Mouse (Mus musculus): ENCODE measurements around the gene Stam.
A peak's percentile ranks its signal among the peaks of the same experiment; 100 is the strongest.

Stam gene

GRCm38 (mm10) chr2:14127629-14128028 lies 53.7 kb downstream of the Stam start:
- no peak for DNase-seq

- DNase-seq = peak; percentile 7 to 16
Observed at GRCm38 (mm10) chr2:14130641-14131339, 56.9 kb downstream of the Stam start.

- no peak for DNase-seq
Observed at GRCm38 (mm10) chr2:14132468-14133326, 58.8 kb downstream of the Stam start.

DNA sequence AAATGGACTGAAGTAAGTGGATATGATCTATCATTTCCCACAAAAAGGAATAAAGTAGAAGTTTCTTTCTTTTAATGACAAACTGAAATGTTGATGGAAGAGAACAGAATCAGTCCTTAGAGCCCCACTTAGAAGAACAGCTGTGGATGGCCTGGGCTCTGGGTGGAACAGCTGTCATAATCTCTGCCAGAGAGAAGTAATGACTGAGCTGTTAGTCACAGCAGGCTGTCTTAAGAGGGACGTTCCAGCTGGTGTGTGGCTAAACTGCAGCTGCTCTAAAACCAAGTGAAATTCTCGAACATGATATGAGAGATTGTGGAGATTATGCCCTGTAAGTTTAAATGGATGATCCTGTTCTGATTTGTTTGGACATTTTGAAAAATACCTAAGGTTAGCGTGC lies 63.0 kb downstream of the Stam start:
- no peak for DNase-seq

DNA sequence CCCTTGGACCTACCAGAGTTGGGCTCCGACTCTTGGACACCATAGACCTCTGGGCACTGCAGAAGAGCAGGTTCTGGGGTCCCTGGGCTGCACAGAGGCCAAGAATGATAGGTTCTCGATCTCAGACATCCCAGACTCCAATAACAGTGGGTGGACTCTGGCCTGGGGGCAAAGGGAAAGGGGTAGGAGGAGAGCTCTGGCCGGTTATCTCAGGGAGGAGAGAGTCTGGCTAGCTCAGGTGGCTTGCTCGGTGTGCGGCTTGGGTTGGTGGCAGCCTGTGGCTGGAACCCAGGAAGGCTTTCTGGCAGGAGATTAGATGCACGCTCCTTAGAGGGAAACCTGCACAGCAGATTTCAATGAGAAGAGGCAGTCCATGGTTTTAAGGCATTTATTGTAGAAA lies 65.7 kb downstream of the Stam start:
- no peak for DNase-seq

- no peak for DNase-seq
Observed at GRCm38 (mm10) chr2:14140044-14140443, 66.1 kb downstream of the Stam start.

- DNase-seq = no peak
Observed at GRCm38 (mm10) chr2:14145311-14145710, 71.4 kb downstream of the Stam start.

DNA sequence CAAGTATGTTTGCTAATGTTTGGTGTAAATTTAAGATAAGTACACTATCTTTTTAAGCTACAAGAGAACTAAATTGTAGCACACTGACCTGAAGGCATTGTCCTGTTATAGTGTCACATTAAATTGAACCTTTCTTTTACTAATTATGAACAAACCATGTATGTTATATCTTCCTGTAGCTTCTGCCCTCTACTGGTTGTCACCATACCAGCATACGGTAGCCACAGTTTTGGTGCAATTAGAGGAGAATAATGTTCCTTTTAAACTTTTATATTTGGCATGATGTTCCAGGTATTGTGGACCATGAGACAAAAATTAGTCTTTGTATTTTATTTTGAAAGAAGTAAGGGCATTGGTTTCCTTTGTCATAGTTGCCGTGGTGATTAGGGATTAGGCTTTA lies 73.0 kb downstream of the Stam start:
- peak in 1 of 2 experiments; percentile 20 for DNase-seq

- peak in 1 of 2 experiments; percentile 7 for DNase-seq
Observed at GRCm38 (mm10) chr2:14150829-14151228, 76.9 kb downstream of the Stam start.

DNA sequence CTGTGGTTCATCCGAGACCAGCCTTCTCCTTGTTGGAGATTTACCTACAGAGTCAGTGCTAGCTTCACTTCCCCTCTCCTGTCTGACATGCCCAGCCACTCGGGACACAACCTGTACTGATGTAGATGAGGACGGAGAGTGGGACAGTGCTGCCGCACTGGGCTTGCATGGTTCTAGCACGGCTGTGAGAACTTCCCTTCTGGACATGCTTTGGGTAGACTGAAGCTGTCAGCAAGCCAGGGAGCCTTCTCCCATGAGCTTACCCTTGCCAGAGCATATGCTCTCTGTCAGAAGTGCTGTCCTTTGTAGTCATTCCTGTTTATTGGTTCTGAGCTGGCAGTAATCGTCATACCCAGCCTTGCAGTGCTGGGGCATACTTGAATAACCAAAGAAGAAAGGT lies 78.0 kb downstream of the Stam start:
- no peak for DNase-seq

DNA sequence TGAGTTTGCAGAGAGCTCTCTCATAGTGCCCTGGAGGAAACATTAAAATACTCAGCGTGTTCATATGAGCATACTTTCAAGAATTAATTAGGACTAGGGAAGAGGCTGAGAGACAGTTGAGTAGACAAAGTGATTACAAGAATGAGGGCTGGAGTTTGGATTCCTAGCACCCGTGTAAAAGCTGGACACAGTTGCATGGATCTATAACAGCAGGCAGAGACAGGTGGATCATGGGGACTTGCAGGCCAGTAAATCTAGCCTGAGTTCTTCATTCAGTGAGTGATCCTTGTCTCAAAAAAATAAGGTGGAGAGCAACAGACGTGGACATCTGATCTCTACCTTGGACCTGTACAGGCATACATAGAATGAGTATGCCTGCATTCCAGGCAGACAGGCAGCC lies 85.1 kb downstream of the Stam start:
- no peak for DNase-seq

DNA sequence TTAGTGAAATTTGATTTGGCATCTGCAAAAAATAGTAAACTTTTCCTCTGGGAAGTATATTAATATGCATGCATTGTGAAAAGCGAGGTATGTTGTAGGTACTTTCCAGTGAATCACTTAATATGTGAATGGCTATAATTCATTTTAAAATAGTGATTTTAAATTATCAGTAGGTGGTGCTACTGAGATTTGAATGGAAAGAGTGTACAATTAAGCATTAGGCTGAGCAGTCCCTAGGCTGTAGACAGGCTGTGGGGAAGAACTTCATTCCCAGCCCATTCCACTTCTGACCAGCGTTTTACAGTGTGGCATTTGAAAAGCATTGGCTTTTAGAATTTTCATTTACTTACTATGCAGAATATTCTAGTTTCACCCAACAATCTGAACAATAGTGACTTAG lies 85.9 kb downstream of the Stam start:
- DNase-seq = no peak

- no peak for DNase-seq
Observed at GRCm38 (mm10) chr2:14164459-14165030, 90.6 kb downstream of the Stam start.

DNA sequence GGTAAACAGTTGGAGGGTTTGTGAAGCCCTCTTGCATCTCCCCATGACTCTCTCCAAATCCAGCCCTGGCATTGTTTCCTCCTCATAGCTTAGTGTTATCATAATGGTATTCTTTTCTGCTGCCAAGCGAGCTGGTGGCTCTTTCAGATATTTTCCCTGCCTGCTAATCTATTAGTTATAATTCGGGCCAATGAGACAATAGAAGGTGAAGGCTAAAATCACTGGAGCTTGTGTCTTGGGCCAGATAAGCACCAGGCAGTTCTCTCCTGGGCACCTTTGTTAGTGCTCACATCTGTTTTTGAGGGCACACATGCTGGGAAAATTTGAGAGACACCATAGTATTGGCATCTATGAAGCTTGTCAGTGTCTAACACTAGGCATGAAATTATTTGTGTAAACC lies 91.2 kb downstream of the Stam start:
- DNase-seq = no peak

- DNase-seq = no peak
Observed at GRCm38 (mm10) chr2:14165618-14166344, 91.9 kb downstream of the Stam start.

DNA sequence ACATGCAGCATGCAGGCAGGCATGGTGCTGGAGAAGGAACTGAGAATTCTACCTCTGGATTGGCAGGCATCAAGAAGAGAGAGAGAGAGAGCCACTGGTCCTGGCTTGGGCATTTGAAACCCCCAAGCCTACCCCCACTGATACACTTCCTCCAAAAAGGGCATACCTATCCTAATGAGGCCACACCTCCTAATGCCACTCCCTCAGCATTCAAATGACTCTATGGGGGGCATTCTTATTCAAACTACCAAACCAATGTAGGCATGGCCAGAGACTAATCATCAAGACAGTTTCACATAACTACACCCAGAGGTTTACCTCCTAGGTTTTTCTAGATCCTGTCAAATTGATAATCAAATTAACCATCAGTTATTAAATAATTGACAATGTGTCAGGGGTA lies 93.8 kb downstream of the Stam start:
- DNase-seq = no peak

DNA sequence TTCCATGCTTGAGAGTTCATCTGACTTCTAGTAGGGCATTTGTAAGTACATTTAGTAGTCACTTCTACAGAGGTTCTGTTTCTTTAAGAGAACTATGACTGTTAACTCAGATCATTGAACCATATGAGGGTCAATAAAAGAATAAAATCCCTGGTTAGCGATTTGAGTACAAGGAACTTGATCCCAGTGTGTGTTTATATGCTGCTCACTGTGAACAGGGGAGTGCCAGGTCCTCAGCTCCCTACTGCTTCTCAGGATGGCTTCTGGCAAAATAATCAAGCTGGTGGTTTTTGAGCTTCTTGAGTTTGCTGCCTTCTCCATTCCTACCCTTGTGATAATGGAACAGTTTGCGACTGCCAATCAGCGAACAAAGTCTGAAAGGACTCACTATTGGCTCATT lies 100.4 kb downstream of the Stam start, which contains the start of gene Tmem236:
Tmem236 (plus strand) TSS at position 190 of the 400 bp plus-strand sequence.
- no peak for DNase-seq

DNA sequence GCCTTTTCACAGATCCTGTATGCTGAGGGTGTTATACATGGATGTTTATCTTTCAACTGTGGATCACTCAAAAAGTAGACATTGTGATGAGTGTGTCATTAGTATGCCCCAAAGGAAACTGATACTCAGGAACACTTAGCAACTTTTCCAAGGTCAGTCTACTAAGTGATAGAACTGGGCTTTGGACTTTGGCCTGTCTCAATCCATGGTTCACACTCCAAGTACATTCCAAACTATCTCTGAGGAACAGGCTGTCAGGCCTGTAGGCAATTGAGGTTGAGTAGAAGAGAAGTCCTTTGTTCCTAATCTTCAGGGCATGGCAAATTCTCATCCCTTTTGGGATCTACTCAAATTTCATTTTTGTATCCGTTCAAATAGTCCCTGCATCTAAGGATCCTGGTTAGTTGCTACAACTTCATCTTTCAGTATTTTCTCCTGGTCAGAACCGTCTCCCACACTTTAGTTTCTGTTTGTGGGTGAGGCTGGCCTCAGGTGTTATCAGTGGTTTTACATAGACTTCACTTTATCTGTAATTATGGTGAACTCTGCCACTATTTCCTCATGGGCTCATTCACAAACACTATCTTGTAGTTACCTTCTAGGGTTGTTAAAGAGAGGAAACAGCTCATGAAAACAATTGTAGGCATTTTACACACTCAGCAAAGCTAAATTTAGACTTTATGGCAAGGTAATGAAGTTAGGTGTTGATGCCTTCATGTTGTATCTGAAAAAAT lies 102.7 kb downstream of the Stam start:
- no peak for DNase-seq

- no peak for DNase-seq
Observed at GRCm38 (mm10) chr2:14184375-14184774, 110.5 kb downstream of the Stam start.

DNA sequence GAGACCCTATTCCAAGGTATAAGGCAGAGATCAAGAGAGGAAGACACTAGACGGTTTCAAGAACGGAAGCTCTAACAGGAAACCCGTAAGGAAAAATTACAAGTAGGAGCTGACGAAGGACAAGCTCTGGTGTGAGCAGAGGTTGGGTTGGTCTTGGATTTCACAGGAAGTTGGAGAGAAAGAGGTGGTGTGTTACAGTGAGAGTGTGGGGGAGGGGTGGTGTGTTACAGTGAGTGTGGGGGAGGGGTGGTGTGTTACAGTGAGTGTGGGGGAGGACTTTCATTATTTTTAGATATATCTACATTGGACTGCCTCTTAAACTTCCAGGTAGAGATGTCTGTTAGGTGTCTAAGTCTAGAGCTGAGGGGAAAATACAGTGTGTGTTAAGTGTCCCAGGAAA lies 116.8 kb downstream of the Stam start:
- DNase-seq = no peak

DNA sequence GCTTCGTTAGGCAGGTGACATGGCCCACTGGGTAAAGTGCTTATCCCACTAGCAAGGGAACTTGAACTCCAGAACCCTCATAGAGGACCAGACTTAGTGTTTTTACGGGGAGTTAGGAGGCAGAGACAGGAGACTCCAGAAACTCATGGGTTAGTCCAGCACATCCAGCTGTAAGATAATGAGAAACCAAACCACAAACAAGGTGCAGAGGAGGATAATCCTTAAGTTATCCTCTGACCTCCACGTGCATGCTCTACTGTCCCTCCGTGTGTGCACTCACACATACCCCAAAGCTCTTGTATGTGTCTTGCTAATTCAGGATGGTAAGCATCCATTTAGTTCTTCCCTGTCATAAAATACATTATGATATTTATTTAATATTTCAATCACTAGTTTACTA lies 117.7 kb downstream of the Stam start:
- DNase-seq = no peak

GRCm38 (mm10) chr2:14192046-14192445 lies 118.1 kb downstream of the Stam start:
- DNase-seq = no peak
